Mouse (Mus musculus): ENCODE measurements around the gene Chdh. TPM values are rescaled to one million over a fixed set of nuclear protein-coding genes. Genes with fewer than 3 reads are reported as not detected.

Chdh gene
- total and polyA plus RNA-seq, 3 experiments = not detected

DNA sequence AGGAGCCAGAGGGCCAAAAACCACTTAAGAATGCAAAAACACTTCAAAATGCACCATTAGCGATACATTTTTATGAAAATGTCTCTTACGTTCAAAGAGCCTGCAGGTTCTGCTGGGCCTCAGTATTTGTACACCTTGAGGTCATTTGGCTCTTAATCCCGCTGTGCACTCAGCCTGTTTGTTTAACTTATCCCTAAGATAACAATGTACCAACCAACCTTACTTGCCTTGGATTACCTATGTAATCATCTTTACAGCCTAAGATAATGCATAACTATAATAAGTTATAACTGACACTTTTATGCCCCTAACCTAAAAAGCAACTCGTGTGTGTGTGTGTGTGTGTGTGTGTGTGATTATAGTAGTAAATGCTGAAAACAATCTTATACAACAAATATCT is 70.9 kb downstream of the Chdh start:
- DNase-seq (ENCODE audit: extremely low read depth) = no peak
- peaks cover 0 to 2% of the 10 kb centered on the region in 2 experiments; a peak in 1 of 4 replicates for H3K4me1 ChIP-seq (ENCODE audit: control insufficient read depth in 1 of 2, insufficient read depth in 2 of 2)
- H3K4me3 ChIP-seq (replicated peaks in 1 of 3; ENCODE audit: low read depth in 2 of 3, low read length in 2 of 3, poor library complexity in 1 of 3) = no peak overlapping the region
- in situ Hi-C loops (cut with MboI; ENCODE audit: low pct_ligation_motif_present, low pct_unique_long_range_greater_than_20kb, low sequenced_read_pairs) (loop anchor here (5.0 kb wide), 1 partner anchor 42 kb away; no protein-coding TSS in a partner anchor), dilution Hi-C loops (cut with MboI; ENCODE audit: extremely low pct_ligation_motif_present, extremely low pct_unique_long_range_greater_than_20kb, low sequenced_read_pairs) (no loop called here)
- H3K9me3 ChIP-seq (replicated peaks; ENCODE audit: low read length) = peaks cover 5% of the 10 kb centered on the region
- H3K4me2 ChIP-seq (ENCODE audit: insufficient read depth, low read depth, poor library complexity, severe bottlenecking) = no peak overlapping the region
- H3K79me2 ChIP-seq (replicated peaks; ENCODE audit: control insufficient read depth, extremely low read depth, insufficient read depth, poor library complexity, severe bottlenecking) = no peaks in the 10 kb centered on the region
- H3K36me3 ChIP-seq (replicated peaks in 1 of 2; ENCODE audit: control insufficient read depth in 1 of 2, insufficient read depth in 1 of 2, low read length in 1 of 2) = no peaks in the 10 kb centered on the region
- H3K27me3 ChIP-seq (replicated peaks) = no peaks in the 10 kb centered on the region
- TF ChIP-seq MAX (IDR thresholded peaks at IDR 0.05; ENCODE audit: low read length) (no peak), RCOR1 (conservative IDR thresholded peaks at IDR 0.05; ENCODE audit: low read depth, low read length) (no peak), ETS1 (conservative IDR thresholded peaks at IDR 0.05; ENCODE audit: low read depth, low read length) (no peak), ELF1 (IDR thresholded peaks at IDR 0.05; ENCODE audit: low read depth, low read length) (no peak), UBTF (IDR thresholded peaks at IDR 0.05; ENCODE audit: low read depth, low read length) (no peak), POLR2A (IDR thresholded peaks at IDR 0.05; ENCODE audit: low read depth, low read length) (no peak), KAT2A (IDR thresholded peaks at IDR 0.05; ENCODE audit: insufficient replicate concordance, low read length) (no peak)
- H3K27ac ChIP-seq (ENCODE audit: insufficient read depth, low read depth) = no peak overlapping the region
- H3K9ac ChIP-seq (ENCODE audit: insufficient read depth, low read depth) = no peak overlapping the region

Other genes with a start within 250 kb of the Chdh start
- gene Selenok, start 40.7 kb upstream of the Chdh start, total RNA-seq (2012; rRNA removed) = 48.5 and 59.6 TPM in 2 replicates
- 83.7 and 88.8 TPM in 2 replicates for gene Selenok, start 40.7 kb upstream of the Chdh start, total RNA-seq (2014; rRNA removed)
- gene Selenok, start 40.7 kb upstream of the Chdh start, polyA plus RNA-seq (2012; ENCODE audit: insufficient read length, low read depth) = 63.0 and 71.9 TPM in 2 replicates
- gene Actr8, start 30.7 kb upstream of the Chdh start, total RNA-seq (2012; rRNA removed) = 33.7 and 34.3 TPM in 2 replicates
- 32.8 and 33.4 TPM in 2 replicates for gene Actr8, start 30.7 kb upstream of the Chdh start, total RNA-seq (2014; rRNA removed)
- 26.7 and 32.0 TPM in 2 replicates for gene Actr8, start 30.7 kb upstream of the Chdh start, polyA plus RNA-seq (2012; ENCODE audit: insufficient read length, low read depth)
- 4.3 and 6.7 TPM in 2 replicates for gene Il17rb, start 127 bp upstream of the Chdh start, total RNA-seq (2012; rRNA removed)
- 3.3 and 5.0 TPM in 2 replicates for gene Il17rb, start 127 bp upstream of the Chdh start, total RNA-seq (2014; rRNA removed)
- 9.5 and 12.9 TPM in 2 replicates for gene Il17rb, start 127 bp upstream of the Chdh start, polyA plus RNA-seq (2012; ENCODE audit: insufficient read length, low read depth)

All from CH12.LX (cell line).